Mouse (Mus musculus) midbrain, embryonic 12.5 days (tissue): ENCODE measurements around the gene Tasp1. TPM values are rescaled to one million over a fixed set of nuclear protein-coding genes. Genes with fewer than 3 reads are reported as not detected.
"Not testable (repeated sequence)": the region's sequence is repeated elsewhere in the genome, so short reads cannot be mapped to it uniquely, and the experiment has no call there.

ENCODE experiments used
- ATAC-seq: fragments of 200-750 bp; cut with Nextera tagmentation; 2 replicates; pipeline ENCODE4 v1.8.0; 2017; ENCODE audit warnings: low read depth, moderate TSS enrichment, moderate library complexity; ENCODE audit not compliant: low FRiP score
- H3K27ac ChIP-seq: fragments of 300-500 bp; sonication (generic); replicated peaks from 2 replicates; pipeline ENCODE4 v1.5.1; 2016; ENCODE audit warnings: mild to moderate bottlenecking
- H3K27me3 ChIP-seq: fragments of 300-500 bp; sonication (generic); 2 replicates; pipeline ENCODE4 v1.6.1; 2016; ENCODE audit warnings: mild to moderate bottlenecking
- H3K36me3 ChIP-seq: fragments of 300-500 bp; sonication (generic); 2 replicates; pipeline ENCODE4 v1.6.1; 2016
- H3K4me1 ChIP-seq: fragments of 300-500 bp; sonication (generic); 2 replicates; pipeline ENCODE4 v1.6.1; 2016
- H3K4me2 ChIP-seq: fragments of 300-500 bp; sonication (generic); replicated peaks from 2 replicates; pipeline ENCODE4 v1.6.1; 2016; ENCODE audit warnings: mild to moderate bottlenecking, moderate library complexity
- H3K4me3 ChIP-seq: fragments of 300-500 bp; sonication (generic); 2 replicates; pipeline ENCODE4 v1.5.1; 2016; ENCODE audit warnings: mild to moderate bottlenecking
- H3K9ac ChIP-seq: fragments of 300-500 bp; sonication (generic); replicated peaks from 2 replicates; pipeline ENCODE4 v1.6.1; 2016; ENCODE audit warnings: mild to moderate bottlenecking, moderate library complexity
- H3K9me3 ChIP-seq: fragments of 300-500 bp; sonication (generic); 2 replicates; pipeline ENCODE4 v1.6.1; 2016; ENCODE audit warnings: mild to moderate bottlenecking
- WGBS: fragments of 180-500 bp; shearing (Covaris S2); methylation state at CpG from one replicate; pipeline ENCODE4 v1.1.7; 2016; 5-methylcytosine and 5-hydroxymethylcytosine counted together
- polyA plus RNA-seq: library from polyadenylated mRNA; unstranded; fragments of >200 nt; fragmentation: Nextera tagmentation; extraction: Ambion mirVana; gene quantifications from 2 replicates; pipeline ENCODE4 v1.2.1, GENCODE M21; 2016

The Tasp1 gene
- polyA plus RNA-seq, 1 experiment from 2014 or later: 16.7 TPM

- no peak overlapping the region for H3K27ac ChIP-seq
- no peak overlapping the region for H3K9ac ChIP-seq
- no peak overlapping the region for H3K4me3 ChIP-seq
- ATAC-seq: no peak
- H3K9me3 ChIP-seq: no peaks in the 10 kb centered on the region
- peaks cover 6% of the 10 kb centered on the region for H3K4me1 ChIP-seq
- no peaks in the 10 kb centered on the region for H3K27me3 ChIP-seq
- no peak overlapping the region for H3K4me2 ChIP-seq
- 43% methylated on average over 2 of the region's 2 CpGs for WGBS
- H3K36me3 ChIP-seq: no peaks in the 10 kb centered on the region
Measured at GRCm38 (mm10) chr2:139873762-139874161, 192.8 kb downstream of the Tasp1 start.

- not testable (repeated sequence) for H3K4me3 ChIP-seq, ATAC-seq, H3K9ac ChIP-seq, H3K9me3 ChIP-seq, H3K36me3 ChIP-seq, H3K4me1 ChIP-seq, H3K27me3 ChIP-seq, H3K4me2 ChIP-seq, H3K27ac ChIP-seq
- whole genome bisulfite sequencing: 96% methylated on average over 2 of the region's 2 CpGs
Measured at GRCm38 (mm10) chr2:139869071-139869470, 197.5 kb downstream of the Tasp1 start.

- not testable (repeated sequence) for H3K27me3 ChIP-seq, H3K4me3 ChIP-seq, H3K4me2 ChIP-seq, ATAC-seq, H3K27ac ChIP-seq, H3K4me1 ChIP-seq, H3K9me3 ChIP-seq, H3K9ac ChIP-seq, H3K36me3 ChIP-seq
- 89% methylated on average over 3 of the region's 3 CpGs for WGBS
Measured at GRCm38 (mm10) chr2:139863396-139863795, 203.2 kb downstream of the Tasp1 start.

- H3K4me1 ChIP-seq: no peaks in the 10 kb centered on the region
- no peak for ATAC-seq
- no peak overlapping the region for H3K9ac ChIP-seq
- no peaks in the 10 kb centered on the region for H3K27me3 ChIP-seq
- H3K4me2 ChIP-seq: no peak overlapping the region
- no peak overlapping the region for H3K4me3 ChIP-seq
- no peak overlapping the region for H3K27ac ChIP-seq
- no peaks in the 10 kb centered on the region for H3K9me3 ChIP-seq
- WGBS: 90% methylated on average over 5 of the region's 5 CpGs
- H3K36me3 ChIP-seq: no peaks in the 10 kb centered on the region
Measured at GRCm38 (mm10) chr2:139860133-139860494, 206.5 kb downstream of the Tasp1 start.

GRCm38 (mm10) chr2:139859424-139860132, 207.0 kb downstream of the Tasp1 start:
- no peak overlapping the region for H3K4me3 ChIP-seq
- ATAC-seq: no peak
- H3K9me3 ChIP-seq: no peaks in the 10 kb centered on the region
- WGBS: 75% methylated on average over 3 of the region's 3 CpGs
- no peak overlapping the region for H3K4me2 ChIP-seq
- H3K4me1 ChIP-seq: no peaks in the 10 kb centered on the region
- no peaks in the 10 kb centered on the region for H3K36me3 ChIP-seq
- H3K27ac ChIP-seq: no peak overlapping the region
- H3K9ac ChIP-seq: no peak overlapping the region
- no peaks in the 10 kb centered on the region for H3K27me3 ChIP-seq

- Histone ChIP-seq H3K27me3 (no peaks in the 10 kb centered on the region), H3K36me3 (no peaks in the 10 kb centered on the region), H3K27ac (no peak overlapping the region), H3K4me2 (no peak overlapping the region), H3K4me1 (no peaks in the 10 kb centered on the region), H3K9me3 (no peaks in the 10 kb centered on the region), H3K4me3 (no peak overlapping the region), H3K9ac (no peak overlapping the region)
- no peak for ATAC-seq
- 95% methylated on average over 1 of the region's 1 CpGs for WGBS
Measured at GRCm38 (mm10) chr2:139849621-139850020, 217.0 kb downstream of the Tasp1 start.

GRCm38 (mm10) chr2:139841359-139841758, 225.2 kb downstream of the Tasp1 start:
- ATAC-seq: no peak
- no peak overlapping the region for H3K27ac ChIP-seq
- H3K4me3 ChIP-seq: no peak overlapping the region
- no peaks in the 10 kb centered on the region for H3K36me3 ChIP-seq
- no peak overlapping the region for H3K4me2 ChIP-seq
- WGBS: 86% methylated on average over 1 of the region's 1 CpGs
- no peaks in the 10 kb centered on the region for H3K4me1 ChIP-seq
- H3K27me3 ChIP-seq: no peaks in the 10 kb centered on the region
- H3K9ac ChIP-seq: no peak overlapping the region
- H3K9me3 ChIP-seq: no peaks in the 10 kb centered on the region

GRCm38 (mm10) chr2:139840941-139841340, 225.7 kb downstream of the Tasp1 start:
- H3K36me3 ChIP-seq: no peaks in the 10 kb centered on the region

GRCm38 (mm10) chr2:139821589-139822378, 244.8 kb downstream of the Tasp1 start:
- Histone ChIP-seq H3K4me1 (no peaks in the 10 kb centered on the region), H3K4me2 (no peak overlapping the region), H3K36me3 (no peaks in the 10 kb centered on the region), H3K4me3 (no peak overlapping the region), H3K27me3 (no peaks in the 10 kb centered on the region), H3K27ac (no peak overlapping the region), H3K9ac (no peak overlapping the region), H3K9me3 (no peaks in the 10 kb centered on the region)
- 90% methylated on average over 8 of the region's 8 CpGs for WGBS
- ATAC-seq: no peak

More at GRCm38 (mm10) chr2:139840941-139841340, 225.7 kb downstream of the Tasp1 start:
- H3K4me1 ChIP-seq: no peaks in the 10 kb centered on the region
- H3K9ac ChIP-seq: no peak overlapping the region
- WGBS: 67% methylated on average over 5 of the region's 5 CpGs
- H3K4me2 ChIP-seq: no peak overlapping the region
- H3K9me3 ChIP-seq: no peaks in the 10 kb centered on the region
- no peak overlapping the region for H3K27ac ChIP-seq
- no peaks in the 10 kb centered on the region for H3K27me3 ChIP-seq
- no peak for ATAC-seq
- H3K4me3 ChIP-seq: no peak overlapping the region

GRCm38 (mm10) chr2:139817275-139817674, 249.3 kb downstream of the Tasp1 start:
- Histone ChIP-seq H3K4me2 (no peak overlapping the region), H3K27ac (no peak overlapping the region), H3K4me3 (no peak overlapping the region), H3K27me3 (no peaks in the 10 kb centered on the region), H3K9ac (no peak overlapping the region), H3K9me3 (no peaks in the 10 kb centered on the region), H3K36me3 (no peaks in the 10 kb centered on the region), H3K4me1 (no peaks in the 10 kb centered on the region)
- 0 out of 2 replicates have a peak, but pooled peaks have one; percentile 52 for ATAC-seq
- 81% methylated on average over 3 of the region's 3 CpGs for WGBS

- no peak overlapping the region for H3K9ac ChIP-seq
- H3K4me2 ChIP-seq: no peak overlapping the region
- no peaks in the 10 kb centered on the region for H3K27me3 ChIP-seq
- H3K4me1 ChIP-seq: no peaks in the 10 kb centered on the region
- H3K27ac ChIP-seq: no peak overlapping the region
- H3K36me3 ChIP-seq: no peaks in the 10 kb centered on the region
- H3K4me3 ChIP-seq: no peak overlapping the region
- no peaks in the 10 kb centered on the region for H3K9me3 ChIP-seq
- ATAC-seq: peak; percentile 47; the same call in 1 of the 2 replicates
- 86% methylated on average over 6 of the region's 6 CpGs for WGBS
Measured at GRCm38 (mm10) chr2:139807887-139808286, 258.7 kb downstream of the Tasp1 start.

GRCm38 (mm10) chr2:139804041-139804440, 262.6 kb downstream of the Tasp1 start:
- Histone ChIP-seq H3K4me1 (no peaks in the 10 kb centered on the region), H3K4me2 (no peak overlapping the region), H3K27me3 (no peaks in the 10 kb centered on the region), H3K36me3 (no peaks in the 10 kb centered on the region), H3K9me3 (no peaks in the 10 kb centered on the region), H3K27ac (no peak overlapping the region), H3K4me3 (no peak overlapping the region), H3K9ac (no peak overlapping the region)
- 86% methylated on average over 7 of the region's 7 CpGs for WGBS
- no peak for ATAC-seq
